Comparison of ENCODE assay signal across 8 mouse cellular contexts in genomic region chrX:151344501-151344984, GRCm38 (mm10). TPM values are rescaled to one million over a fixed set of nuclear protein-coding genes. Genes with fewer than 3 reads are reported as not detected.
DNase-seq lines count a peak whose midpoint lies in the region; ATAC-seq lines count a peak whose summit lies in the region.

No protein-coding gene starts in this region.

- ATAC-seq in limb, embryonic 13.5 days (ENCODE audit: low FRiP score, low read depth) = peak; percentile 33
- peak; percentile 80 for ATAC-seq in midbrain, embryonic 13.5 days

- WGBS in embryonic facial prominence, embryonic 10.5 days = 22% methylated on average over 33 of the region's 33 CpGs
- WGBS in limb, embryonic 13.5 days = 12% methylated on average over 33 of the region's 33 CpGs
- WGBS in midbrain, embryonic 13.5 days = 23% methylated on average over 31 of the region's 33 CpGs

- 0 out of 2 replicates have a peak, but pooled peaks cover 6% of the 10 kb centered on the region for H3K36me3 ChIP-seq in embryonic facial prominence, embryonic 10.5 days (replicated peaks)
- peaks cover 5% of the 10 kb centered on the region; the same call in 1 of the 2 replicates for H3K36me3 ChIP-seq in limb, embryonic 13.5 days
- no peaks in the 10 kb centered on the region for H3K36me3 ChIP-seq in midbrain, embryonic 13.5 days

- peak overlapping the region; percentile 74 for H3K9ac ChIP-seq in limb, embryonic 13.5 days
- H3K9ac ChIP-seq in midbrain, embryonic 13.5 days (replicated peaks) = peak overlapping the region; percentile 76

- H3K27ac ChIP-seq in embryonic facial prominence, embryonic 10.5 days (replicated peaks) = peak overlapping the region; percentile 84
- peak overlapping the region; percentile 75; the same call in 1 of the 2 replicates for H3K27ac ChIP-seq in limb, embryonic 13.5 days
- peak overlapping the region; percentile 87 for H3K27ac ChIP-seq in midbrain, embryonic 13.5 days

- peaks cover 83% of the 10 kb centered on the region for H3K27me3 ChIP-seq in embryonic facial prominence, embryonic 10.5 days (replicated peaks; ENCODE audit: low read depth, poor library complexity, severe bottlenecking)
- H3K27me3 ChIP-seq in limb, embryonic 13.5 days = peaks cover 46% of the 10 kb centered on the region
- H3K27me3 ChIP-seq in midbrain, embryonic 13.5 days = peaks cover 17% of the 10 kb centered on the region

- no peaks in the 10 kb centered on the region for H3K9me3 ChIP-seq in embryonic facial prominence, embryonic 10.5 days
- no peaks in the 10 kb centered on the region for H3K9me3 ChIP-seq in limb, embryonic 13.5 days
- no peaks in the 10 kb centered on the region for H3K9me3 ChIP-seq in midbrain, embryonic 13.5 days

- DNase-seq in 416B (ENCODE audit: low read depth) = peak; percentile 59
- DNase-seq in adrenal gland, adult 2 months = peak; percentile 71
- DNase-seq in embryonic facial prominence, embryonic 10.5 days (ENCODE audit: low spot score) = no peak
- DNase-seq in heart, adult 11 months = peak; percentile 92
- peak; percentile 54 for DNase-seq in kidney, adult 18-20 months
- DNase-seq in spleen, adult 18-20 months = peak; percentile 47 to 49

- peak overlapping the region; percentile 76 for H3K4me3 ChIP-seq in embryonic facial prominence, embryonic 10.5 days
- H3K4me3 ChIP-seq in limb, embryonic 13.5 days = peak overlapping the region; percentile 66
- peak overlapping the region; percentile 74 for H3K4me3 ChIP-seq in midbrain, embryonic 13.5 days (replicated peaks)

- H3K4me1 ChIP-seq in embryonic facial prominence, embryonic 10.5 days = peaks cover 13% of the 10 kb centered on the region; the same call in 1 of the 2 replicates
- peaks cover 7% of the 10 kb centered on the region; the same call in 1 of the 2 replicates for H3K4me1 ChIP-seq in limb, embryonic 13.5 days
- peaks cover 19% of the 10 kb centered on the region for H3K4me1 ChIP-seq in midbrain, embryonic 13.5 days (replicated peaks)

- peak overlapping the region; percentile 75 for H3K4me2 ChIP-seq in limb, embryonic 13.5 days (replicated peaks)
- H3K4me2 ChIP-seq in midbrain, embryonic 13.5 days (replicated peaks) = peak overlapping the region; percentile 71

RNA-seq across cellular contexts. Expression of gene Fam120c, which starts 0.6 kb away (rescaled TPM):
- 10 to 100 TPM; 13.6 to 19.7 TPM for total RNA-seq in adrenal gland, adult 2 months (2021)
- polyA plus RNA-seq in adrenal gland, adult 2 months (2012; rRNA removed) = 8.3 and 8.5 TPM in 2 replicates
- 2.7 and 2.8 TPM in 2 replicates for polyA plus RNA-seq in embryonic facial prominence, embryonic 10.5 days (2016; fragmentation: Nextera tagmentation; extraction: Ambion mirVana)
- polyA plus RNA-seq in limb, embryonic 13.5 days (2015; fragmentation: Nextera tagmentation; extraction: Ambion mirVana) = 3.3 and 4.4 TPM in 2 replicates
- 4.7 and 5.1 TPM in 2 replicates for polyA plus RNA-seq in midbrain, embryonic 13.5 days (2015; fragmentation: Nextera tagmentation; extraction: Ambion mirVana)
